Mouse (Mus musculus): ENCODE measurements around the gene Ctsk. TPM values are rescaled to one million over a fixed set of nuclear protein-coding genes. Genes with fewer than 3 reads are reported as not detected.

Ctsk gene
- polyA plus RNA-seq, 1 experiment from 2014 or later = 4.3 TPM

DNA sequence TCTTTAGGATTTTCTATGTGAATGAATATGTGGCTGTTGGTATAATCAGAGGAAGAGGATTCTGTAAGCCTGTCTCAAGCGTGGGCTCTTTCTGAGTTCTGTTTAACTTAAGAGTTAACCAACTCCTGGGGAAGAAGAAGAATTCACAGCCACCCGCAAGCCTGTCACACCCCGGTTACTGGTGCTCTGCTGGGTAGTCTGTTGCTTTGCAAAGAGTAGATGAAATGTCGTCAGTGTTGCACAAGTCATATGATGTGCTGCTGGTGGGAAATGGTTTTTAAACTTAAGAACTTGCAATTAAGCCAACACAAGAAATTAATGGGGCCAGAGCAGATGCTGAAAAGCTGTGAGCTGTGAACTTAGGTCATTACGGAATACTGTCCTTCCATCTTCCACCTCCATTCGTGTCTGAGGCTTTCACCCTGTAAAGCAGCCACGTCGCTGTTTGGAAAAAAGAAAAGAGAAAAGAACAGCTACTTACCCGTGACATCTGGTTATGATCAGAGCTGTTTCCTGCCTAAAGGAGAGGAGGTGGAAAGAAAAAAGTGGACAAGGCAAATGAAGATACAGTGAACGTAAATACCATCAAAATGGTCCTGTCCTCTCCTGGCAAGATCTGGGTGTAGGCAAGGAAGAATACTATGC, 562 bp downstream of the Ctsk start:
- ATAC-seq = no peak
- Histone ChIP-seq H3K4me2 (no peak overlapping the region), H3K27ac (no peak overlapping the region), H3K27me3 (no peaks in the 10 kb centered on the region), H3K36me3 (ENCODE audit: poor library complexity, severe bottlenecking) (peaks cover 26% of the 10 kb centered on the region), H3K4me3 (no peak overlapping the region), H3K9ac (no peak overlapping the region), H3K9me3 (replicated peaks) (no peaks in the 10 kb centered on the region), H3K4me1 (0 out of 2 replicates have a peak, but pooled peaks cover 3% of the 10 kb centered on the region)
- 82% methylated on average over 10 of the region's 10 CpGs for WGBS

DNA sequence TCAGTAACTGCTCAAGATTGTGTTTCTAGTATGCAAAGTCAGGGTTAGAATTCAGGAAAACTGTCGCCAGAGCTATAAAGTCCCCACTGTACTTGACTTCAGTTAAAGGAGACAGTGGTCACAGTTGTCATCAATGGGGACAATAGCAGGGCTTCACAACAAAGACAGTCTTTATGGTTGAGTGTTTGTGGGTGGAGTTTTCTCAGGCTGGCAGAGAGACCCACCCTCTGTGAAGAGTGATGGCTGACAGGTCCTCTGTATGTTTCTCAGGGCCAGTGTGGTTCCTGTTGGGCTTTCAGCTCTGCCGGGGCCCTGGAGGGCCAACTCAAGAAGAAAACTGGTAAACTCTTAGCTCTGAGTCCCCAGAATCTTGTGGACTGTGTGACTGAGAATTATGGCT, 3.3 kb downstream of the Ctsk start:
- Histone ChIP-seq H3K4me1 (0 out of 2 replicates have a peak, but pooled peaks cover 3% of the 10 kb centered on the region), H3K27ac (no peak overlapping the region), H3K4me3 (no peak overlapping the region), H3K27me3 (no peaks in the 10 kb centered on the region), H3K36me3 (ENCODE audit: poor library complexity, severe bottlenecking) (no peaks in the 10 kb centered on the region), H3K4me2 (no peak overlapping the region), H3K9ac (no peak overlapping the region), H3K9me3 (replicated peaks) (no peaks in the 10 kb centered on the region)
- ATAC-seq = no peak
- 62% methylated on average over 2 of the region's 2 CpGs for WGBS

DNA sequence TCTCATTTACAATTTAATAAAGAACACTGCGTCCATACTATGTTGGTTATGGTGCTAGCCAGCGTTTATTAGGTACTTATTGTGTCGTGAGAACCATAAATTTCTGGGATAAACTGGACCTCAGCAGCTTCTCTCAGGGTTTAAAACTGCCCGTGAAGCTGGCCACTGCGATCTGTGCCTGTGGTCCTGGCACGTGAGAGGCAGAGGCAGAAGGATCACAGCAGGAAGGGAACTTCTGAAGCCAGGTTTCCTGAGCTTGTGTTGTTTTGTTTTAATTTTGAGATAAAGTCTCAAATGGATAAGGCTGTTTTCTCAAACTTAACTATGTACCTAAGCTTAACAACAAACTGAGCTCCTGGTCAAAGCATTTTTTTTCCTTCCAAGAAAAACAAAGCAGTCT, 10.3 kb downstream of the Ctsk start:
- Histone ChIP-seq H3K4me1 (no peaks in the 10 kb centered on the region), H3K9ac (no peak overlapping the region), H3K4me3 (no peak overlapping the region), H3K36me3 (ENCODE audit: poor library complexity, severe bottlenecking) (no peaks in the 10 kb centered on the region), H3K9me3 (replicated peaks) (no peaks in the 10 kb centered on the region), H3K27me3 (no peaks in the 10 kb centered on the region), H3K27ac (no peak overlapping the region), H3K4me2 (no peak overlapping the region)
- ATAC-seq = no peak
- WGBS = 83% methylated on average over 6 of the region's 6 CpGs

DNA sequence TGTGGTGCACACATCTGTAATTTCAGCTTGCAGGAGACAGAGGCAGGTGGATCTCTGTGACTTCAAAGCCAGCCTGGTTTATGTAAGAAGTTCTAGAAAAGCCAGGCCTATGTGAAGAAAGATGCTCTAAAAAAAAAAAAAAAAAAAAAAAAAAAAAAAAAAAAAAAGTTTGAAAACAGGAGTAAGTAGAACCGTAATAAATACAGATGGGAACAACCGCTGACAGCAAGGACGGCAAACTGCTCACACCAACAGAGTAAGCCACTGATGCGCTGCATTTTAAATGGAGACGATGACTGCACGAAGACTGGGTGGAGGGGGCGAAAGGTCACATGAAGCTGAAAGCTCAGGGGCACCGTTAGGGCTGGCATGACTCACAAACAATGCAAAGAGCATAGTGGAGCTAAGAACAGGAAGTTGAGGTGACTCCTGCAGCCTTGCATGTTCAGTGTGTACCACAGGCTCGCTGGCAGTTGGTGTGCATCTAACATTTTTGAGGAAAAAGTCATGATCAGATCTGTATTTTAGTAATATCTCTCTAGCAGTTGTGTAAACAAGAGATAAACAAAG, 12.6 kb downstream of the Ctsk start:
- no peak for ATAC-seq
- H3K27me3 ChIP-seq = no peaks in the 10 kb centered on the region
- WGBS = 83% methylated on average over 9 of the region's 9 CpGs

DNA sequence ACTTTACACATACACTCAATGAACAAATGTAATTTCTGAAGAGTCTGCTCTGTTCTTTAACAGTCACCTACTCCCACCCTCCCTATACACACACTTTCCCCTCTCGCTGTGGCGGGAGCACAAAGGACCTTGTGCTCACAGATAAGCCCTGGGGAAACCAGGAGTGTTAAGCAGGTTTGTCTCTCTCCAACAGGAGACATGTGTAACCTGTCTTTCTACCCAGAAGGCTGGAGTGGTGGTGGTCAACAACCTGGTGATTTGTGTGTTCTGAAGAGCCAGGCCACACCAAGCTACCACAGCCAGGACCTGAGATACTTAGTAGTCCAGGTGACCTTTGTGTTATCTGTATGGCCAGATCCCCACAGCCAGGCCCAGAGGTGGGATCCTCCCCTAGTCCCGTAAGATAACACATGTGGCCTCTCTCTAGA, 17.6 kb downstream of the Ctsk start:
- H3K4me3 ChIP-seq = no peak overlapping the region
- no peaks in the 10 kb centered on the region for H3K9me3 ChIP-seq (replicated peaks)
- H3K4me2 ChIP-seq = no peak overlapping the region
- H3K36me3 ChIP-seq (ENCODE audit: poor library complexity, severe bottlenecking) = no peaks in the 10 kb centered on the region
- 91% methylated on average over 3 of the region's 3 CpGs for WGBS
- no peak overlapping the region for H3K27ac ChIP-seq
- H3K27me3 ChIP-seq = no peaks in the 10 kb centered on the region
- H3K4me1 ChIP-seq = no peaks in the 10 kb centered on the region; the same call in 1 of the 2 replicates
- ATAC-seq = no peak
- H3K9ac ChIP-seq = no peak overlapping the region

More for the DNA sequence above, 12.6 kb downstream of the Ctsk start:
- H3K4me2 ChIP-seq = no peak overlapping the region
- no peaks in the 10 kb centered on the region for H3K36me3 ChIP-seq (ENCODE audit: poor library complexity, severe bottlenecking)
- H3K9me3 ChIP-seq (replicated peaks) = no peaks in the 10 kb centered on the region
- H3K4me1 ChIP-seq = no peaks in the 10 kb centered on the region
- no peak overlapping the region for H3K27ac ChIP-seq
- no peak overlapping the region for H3K9ac ChIP-seq
- no peak overlapping the region for H3K4me3 ChIP-seq

DNA sequence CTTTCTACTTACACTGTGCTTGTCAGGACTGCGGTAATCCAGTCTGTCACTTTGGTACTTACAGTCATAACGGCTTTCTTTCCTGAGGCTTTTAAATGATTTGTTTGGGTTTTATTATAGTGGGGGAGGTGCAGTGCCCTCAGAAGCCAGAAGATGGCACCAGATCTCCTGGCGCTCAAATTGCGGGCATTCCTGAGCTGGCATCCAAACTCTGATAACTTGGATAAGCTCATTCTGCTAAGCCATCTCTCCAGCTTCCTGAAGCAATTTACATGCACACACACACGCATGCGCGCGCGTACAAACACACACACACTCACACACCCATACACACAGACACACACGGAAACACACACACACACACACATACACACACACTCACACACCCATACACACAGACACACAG, 18.4 kb downstream of the Ctsk start:
- Histone ChIP-seq H3K9me3 (replicated peaks) (no peaks in the 10 kb centered on the region), H3K9ac (no peak overlapping the region), H3K27ac (no peak overlapping the region), H3K4me3 (no peak overlapping the region), H3K4me2 (no peak overlapping the region), H3K36me3 (ENCODE audit: poor library complexity, severe bottlenecking) (no peaks in the 10 kb centered on the region), H3K27me3 (no peaks in the 10 kb centered on the region), H3K4me1 (no peaks in the 10 kb centered on the region; the same call in 1 of the 2 replicates)
- 27% methylated on average over 10 of the region's 10 CpGs for WGBS
- ATAC-seq = peak; percentile 74

DNA sequence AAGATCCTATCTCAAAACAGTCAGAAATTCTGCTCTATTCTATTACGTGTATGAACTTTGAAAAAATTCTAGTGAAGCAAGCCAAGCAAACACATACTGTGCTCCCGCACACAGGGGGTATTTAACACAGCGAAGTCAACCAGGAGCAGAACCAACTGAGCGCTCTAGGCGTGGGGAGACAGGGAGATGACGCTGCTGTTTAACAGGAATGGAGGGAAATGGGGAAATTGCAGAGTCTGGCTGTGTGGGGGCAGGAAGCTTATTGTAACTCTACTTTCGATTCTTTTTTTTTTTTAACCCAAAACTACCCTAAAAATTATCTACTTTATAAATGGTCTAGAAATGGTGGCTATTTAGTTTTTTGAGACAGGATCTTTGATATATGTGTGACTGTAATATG, 19.8 kb downstream of the Ctsk start:
- H3K9ac ChIP-seq = no peak overlapping the region
- no peaks in the 10 kb centered on the region for H3K27me3 ChIP-seq
- no peak for ATAC-seq
- H3K4me2 ChIP-seq = no peak overlapping the region
- no peaks in the 10 kb centered on the region; the same call in 1 of the 2 replicates for H3K4me1 ChIP-seq
- WGBS = 85% methylated on average over 7 of the region's 7 CpGs
- H3K36me3 ChIP-seq (ENCODE audit: poor library complexity, severe bottlenecking) = no peaks in the 10 kb centered on the region
- H3K9me3 ChIP-seq (replicated peaks) = no peaks in the 10 kb centered on the region
- no peak overlapping the region for H3K4me3 ChIP-seq
- H3K27ac ChIP-seq = no peak overlapping the region

DNA sequence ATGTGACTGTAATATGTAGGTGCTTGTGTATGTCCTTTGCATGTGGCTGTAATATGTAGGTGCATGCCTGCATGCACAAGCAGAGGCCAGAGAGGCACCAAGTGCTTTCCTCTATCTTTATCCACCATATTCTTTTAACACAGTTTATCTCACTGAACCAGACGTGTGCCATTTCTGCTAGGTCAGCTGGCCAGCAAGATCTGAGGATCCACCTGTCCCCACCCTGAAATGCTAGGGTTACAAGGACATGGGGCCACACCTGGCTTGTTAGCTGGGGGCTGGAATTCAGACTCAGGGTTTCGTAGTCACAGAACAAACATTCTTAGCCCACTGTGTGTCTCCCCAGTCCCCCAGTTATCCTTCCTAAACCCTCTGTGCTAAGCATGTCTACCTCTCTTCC, 20.3 kb downstream of the Ctsk start:
- 79% methylated on average over 2 of the region's 2 CpGs for WGBS
- ATAC-seq = no peak
- Histone ChIP-seq H3K27ac (no peak overlapping the region), H3K4me2 (no peak overlapping the region), H3K9me3 (replicated peaks) (no peaks in the 10 kb centered on the region), H3K4me3 (no peak overlapping the region), H3K36me3 (ENCODE audit: poor library complexity, severe bottlenecking) (no peaks in the 10 kb centered on the region), H3K4me1 (no peaks in the 10 kb centered on the region; the same call in 1 of the 2 replicates), H3K9ac (no peak overlapping the region), H3K27me3 (no peaks in the 10 kb centered on the region)

DNA sequence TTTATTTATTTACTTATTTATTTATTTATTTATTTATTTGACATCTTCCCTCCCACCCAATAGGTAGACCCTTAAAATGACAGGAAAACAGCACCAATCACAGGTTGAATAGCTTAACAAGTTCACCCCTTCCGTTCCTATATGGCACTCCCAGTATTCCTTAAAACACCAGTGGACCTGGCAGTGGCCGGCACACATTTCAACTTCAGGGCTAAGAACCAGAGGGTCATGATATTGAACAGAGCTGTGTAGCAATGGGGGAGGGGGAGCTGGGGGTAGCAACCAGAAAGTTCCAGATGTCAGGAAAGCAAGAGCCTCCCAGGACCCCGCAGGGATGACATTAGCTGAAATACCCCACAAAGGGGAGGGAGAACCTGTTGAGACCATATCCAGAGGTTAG, 21.0 kb downstream of the Ctsk start:
- H3K9me3 ChIP-seq (replicated peaks) = no peaks in the 10 kb centered on the region

DNA sequence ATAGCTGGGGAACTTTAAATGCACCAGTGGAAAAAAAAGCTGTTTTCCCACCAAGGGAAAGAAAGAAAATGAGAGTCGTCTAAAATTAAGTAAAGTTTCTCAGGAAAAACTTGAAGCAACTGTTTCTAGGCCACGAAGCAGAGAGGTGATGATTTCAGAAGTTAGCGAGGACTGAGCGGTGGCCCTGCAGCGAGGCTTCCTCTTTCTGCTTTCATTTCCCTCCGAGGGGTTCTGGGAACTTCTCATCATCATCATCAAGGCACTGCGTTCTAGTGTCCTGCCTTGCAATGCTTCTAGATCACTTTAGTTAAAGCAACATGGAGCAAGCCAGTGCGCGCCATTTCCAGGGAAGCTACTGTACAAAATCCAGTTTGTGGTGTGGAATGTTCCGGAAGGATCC, 22.1 kb downstream of the Ctsk start:
- 91% methylated on average over 10 of the region's 10 CpGs for WGBS
- no peak overlapping the region for H3K9ac ChIP-seq
- no peak overlapping the region for H3K4me2 ChIP-seq
- no peaks in the 10 kb centered on the region for H3K36me3 ChIP-seq (ENCODE audit: poor library complexity, severe bottlenecking)
- H3K4me1 ChIP-seq = no peaks in the 10 kb centered on the region; the same call in 1 of the 2 replicates
- no peaks in the 10 kb centered on the region for H3K27me3 ChIP-seq
- no peaks in the 10 kb centered on the region for H3K9me3 ChIP-seq (replicated peaks)
- ATAC-seq = no peak
- no peak overlapping the region for H3K4me3 ChIP-seq
- no peak overlapping the region for H3K27ac ChIP-seq

More for the DNA sequence above, 21.0 kb downstream of the Ctsk start:
- H3K36me3 ChIP-seq (ENCODE audit: poor library complexity, severe bottlenecking) = no peaks in the 10 kb centered on the region
- no peak overlapping the region for H3K9ac ChIP-seq
- H3K4me3 ChIP-seq = no peak overlapping the region
- H3K27ac ChIP-seq = no peak overlapping the region
- H3K4me2 ChIP-seq = no peak overlapping the region
- ATAC-seq = no peak
- 89% methylated on average over 3 of the region's 3 CpGs for WGBS
- H3K4me1 ChIP-seq = no peaks in the 10 kb centered on the region; the same call in 1 of the 2 replicates
- H3K27me3 ChIP-seq = no peaks in the 10 kb centered on the region

DNA sequence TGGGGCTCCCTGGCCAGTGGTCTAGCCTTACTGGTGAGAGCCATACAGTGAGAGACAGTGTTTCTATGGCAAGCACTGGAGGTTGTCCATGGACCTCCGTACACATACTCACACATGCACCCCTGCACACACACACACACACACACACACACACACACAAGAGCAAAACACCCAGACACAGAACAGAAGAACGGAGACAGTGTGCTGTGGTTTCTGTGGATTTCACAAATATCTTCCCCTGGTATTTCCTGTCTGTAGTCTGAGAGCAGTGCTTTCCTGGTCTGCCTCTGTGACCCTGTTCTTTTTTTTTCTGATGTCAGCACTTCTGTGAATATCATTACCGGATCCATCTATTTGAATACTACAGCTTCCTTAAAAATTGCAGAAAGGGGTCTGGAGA, 24.6 kb downstream of the Ctsk start:
- Histone ChIP-seq H3K9me3 (replicated peaks) (no peaks in the 10 kb centered on the region), H3K4me3 (no peak overlapping the region), H3K4me2 (no peak overlapping the region), H3K27ac (no peak overlapping the region), H3K27me3 (no peaks in the 10 kb centered on the region), H3K9ac (no peak overlapping the region), H3K36me3 (ENCODE audit: poor library complexity, severe bottlenecking) (no peaks in the 10 kb centered on the region), H3K4me1 (no peaks in the 10 kb centered on the region)
- 90% methylated on average over 3 of the region's 3 CpGs for WGBS
- ATAC-seq = no peak

DNA sequence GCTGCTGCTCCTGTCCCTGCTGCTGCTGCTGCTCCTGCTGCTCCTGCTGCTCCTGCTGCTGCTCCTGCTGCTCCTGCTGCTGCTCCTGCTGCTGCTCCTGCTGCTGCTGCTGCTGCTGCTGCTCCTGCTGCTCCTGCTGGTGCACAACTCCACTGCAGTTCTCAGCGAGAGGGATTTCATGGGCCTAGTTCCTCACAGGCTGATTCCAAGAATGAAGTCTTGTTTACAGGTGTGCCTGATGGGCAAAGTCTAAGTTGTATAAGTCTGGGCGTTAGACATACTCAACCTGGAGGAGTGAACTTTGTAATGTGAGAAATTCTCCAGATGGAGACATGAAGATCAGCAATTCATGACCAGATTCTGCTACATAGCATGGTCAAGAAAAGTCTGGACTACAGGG, 25.6 kb downstream of the Ctsk start:
- Histone ChIP-seq H3K4me3 (no peak overlapping the region), H3K27ac (no peak overlapping the region), H3K9ac (no peak overlapping the region), H3K4me2 (no peak overlapping the region), H3K9me3 (replicated peaks) (no peaks in the 10 kb centered on the region), H3K36me3 (ENCODE audit: poor library complexity, severe bottlenecking) (no peaks in the 10 kb centered on the region), H3K27me3 (no peaks in the 10 kb centered on the region), H3K4me1 (no peaks in the 10 kb centered on the region)
- no peak for ATAC-seq
- 67% methylated on average over 2 of the region's 2 CpGs for WGBS

DNA sequence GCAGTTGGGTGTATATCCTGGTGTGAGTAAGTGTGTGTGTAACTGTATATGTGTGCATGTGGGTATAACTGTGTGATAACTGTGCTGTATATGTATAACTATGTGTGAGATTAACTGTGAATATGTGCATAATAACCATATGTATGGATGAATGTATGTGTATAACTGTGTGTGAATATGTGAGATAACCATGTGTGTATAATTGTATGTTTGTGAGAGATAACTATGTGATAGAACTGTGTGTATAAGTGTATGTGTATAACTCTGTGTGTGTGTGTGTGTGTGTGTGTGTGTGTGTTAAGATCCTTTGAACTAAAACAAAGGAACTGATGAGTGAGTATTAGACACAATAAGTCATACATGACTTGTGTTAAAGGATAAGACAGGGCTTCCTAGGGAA, 27.1 kb downstream of the Ctsk start:
- no peaks in the 10 kb centered on the region for H3K4me1 ChIP-seq
- H3K9me3 ChIP-seq (replicated peaks) = no peaks in the 10 kb centered on the region
- H3K36me3 ChIP-seq (ENCODE audit: poor library complexity, severe bottlenecking) = no peaks in the 10 kb centered on the region
- H3K27ac ChIP-seq = no peak overlapping the region
- no peak for ATAC-seq
- H3K27me3 ChIP-seq = no peaks in the 10 kb centered on the region
- H3K9ac ChIP-seq = no peak overlapping the region
- H3K4me2 ChIP-seq = no peak overlapping the region
- H3K4me3 ChIP-seq = no peak overlapping the region

Measured in forebrain, embryonic 13.5 days (tissue).